Mouse (Mus musculus): ENCODE measurements around the gene Dnah12. TPM values are rescaled to one million over a fixed set of nuclear protein-coding genes. Genes with fewer than 3 reads are reported as not detected.
"Not testable (repeated sequence)": the region's sequence is repeated elsewhere in the genome, so short reads cannot be mapped to it uniquely, and the experiment has no call there.

Dnah12 gene
- 0.04 and 0.06 TPM in 2 replicates for polyA plus RNA-seq (2012; rRNA removed)

DNA sequence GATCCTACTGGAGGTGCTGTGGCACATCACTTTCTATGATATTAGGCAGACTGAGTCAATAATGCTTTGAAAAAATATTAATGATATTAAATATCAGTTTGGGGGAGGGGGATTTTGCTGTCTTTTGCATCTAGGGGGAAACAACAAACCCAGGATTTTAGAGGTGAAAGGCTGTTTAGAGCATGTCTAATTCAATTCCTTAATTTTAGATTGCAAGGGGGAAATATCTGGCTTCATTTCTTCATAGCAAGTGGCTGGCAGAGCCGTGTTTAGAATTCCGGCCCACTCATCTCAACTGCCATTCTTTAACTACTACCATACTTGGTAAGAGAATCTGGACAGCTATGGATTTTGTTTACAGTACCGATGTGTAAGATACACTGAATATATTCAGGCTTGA, at the start of gene Dnah12:
Gene Dnah12, plus strand, starts transcription at position 301 of the 400 bp plus-strand sequence.
- no peak for DNase-seq (ENCODE audit: extremely low spot score in 1 of 2, low spot score in 1 of 2)

DNA sequence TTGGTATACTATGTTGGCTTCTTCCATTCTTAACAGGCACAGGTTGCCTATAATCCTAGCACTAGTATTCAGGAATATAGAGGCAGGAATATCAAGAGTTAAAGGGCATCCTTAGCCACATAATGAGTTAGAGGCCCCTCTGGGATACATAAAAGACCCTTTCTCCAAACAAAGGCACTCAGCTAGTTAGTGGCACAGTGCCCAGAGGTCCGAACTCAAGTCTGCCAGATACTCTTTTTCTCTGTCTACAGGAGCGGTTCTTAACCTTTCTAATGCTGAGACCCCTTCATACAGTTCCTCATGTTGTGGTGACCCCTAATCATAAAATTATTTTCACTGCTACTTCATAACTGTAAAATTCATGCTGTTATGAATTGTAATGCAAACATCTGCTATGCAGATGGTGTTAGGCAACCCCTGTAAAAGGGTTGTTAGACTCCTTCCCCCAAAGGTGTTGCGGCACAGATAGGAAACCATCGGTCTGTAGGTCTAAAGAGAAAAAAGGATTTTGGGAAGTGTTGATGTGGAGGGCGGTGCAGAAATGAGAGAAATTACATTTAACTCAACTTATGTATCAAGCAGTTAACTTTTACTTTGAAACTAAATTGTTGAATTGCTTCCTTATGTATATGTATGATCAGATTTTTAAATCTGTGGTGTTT, 47.0 kb upstream of the Dnah12 start:
- DNase-seq (ENCODE audit: extremely low spot score in 1 of 2, low spot score in 1 of 2), result no peak

DNA sequence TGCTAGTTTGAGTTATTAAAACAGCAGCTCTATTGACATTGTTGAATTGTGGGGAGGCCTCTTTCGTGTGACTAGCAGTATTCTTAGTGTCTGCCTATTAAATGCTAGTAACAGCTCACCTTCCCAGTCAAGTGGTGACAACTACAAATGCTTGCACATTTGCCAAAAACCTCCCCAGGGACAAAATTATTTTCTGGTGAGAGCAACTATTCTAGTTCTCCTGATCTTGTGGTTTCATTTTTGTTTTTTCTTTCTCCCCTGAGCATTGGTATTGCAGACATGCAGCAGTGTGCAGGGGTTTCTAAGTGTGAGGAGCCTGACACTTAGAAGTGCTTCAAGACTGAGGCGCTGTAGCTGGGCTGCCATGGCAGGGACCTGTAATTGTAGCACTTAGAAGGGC, 45.3 kb upstream of the Dnah12 start:
- no peak for DNase-seq (ENCODE audit: extremely low spot score in 1 of 2, low spot score in 1 of 2)

- DNase-seq (ENCODE audit: extremely low spot score in 1 of 2, low spot score in 1 of 2), result no peak
Observed at GRCm38 (mm10) chr14:26651901-26652300, 41.2 kb upstream of the Dnah12 start.

DNA sequence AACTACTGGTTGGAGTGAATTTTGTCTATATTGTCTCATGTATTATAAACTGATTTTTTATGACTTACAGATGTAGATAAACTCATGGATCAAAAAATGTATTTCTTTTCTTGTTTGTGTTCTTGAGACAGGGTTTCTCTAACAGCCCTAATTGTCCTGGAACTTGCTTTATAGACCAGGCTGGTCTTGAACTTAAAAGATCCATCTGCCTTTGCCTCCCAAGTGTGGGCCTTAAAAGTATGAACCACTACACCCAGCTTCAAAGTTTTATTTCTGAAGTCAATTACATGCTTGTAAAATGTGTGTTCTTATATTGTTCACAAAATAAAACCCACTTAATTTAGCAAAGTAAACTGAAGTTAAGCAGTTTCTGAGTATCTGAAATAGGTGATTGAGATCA, 34.9 kb upstream of the Dnah12 start:
- DNase-seq (ENCODE audit: extremely low spot score in 1 of 2, low spot score in 1 of 2), result no peak

DNA sequence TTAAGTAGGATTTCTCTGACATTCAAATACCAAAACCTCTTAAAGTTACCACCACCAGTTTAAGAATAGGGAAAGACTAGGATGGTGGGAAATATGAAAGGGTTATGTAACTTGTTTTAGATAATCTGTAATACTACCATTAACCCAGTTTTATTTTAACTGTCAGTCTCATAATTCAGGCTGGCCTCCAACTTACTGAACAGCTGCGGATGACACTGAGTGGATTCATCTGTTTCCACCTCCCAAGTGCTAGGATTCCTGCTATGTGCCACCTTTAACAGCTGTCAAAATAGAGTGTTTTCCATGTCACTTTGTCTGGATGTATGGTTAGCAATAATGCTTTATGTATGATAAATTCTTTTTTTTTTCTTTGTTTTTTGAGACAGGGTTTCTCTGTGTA, 32.8 kb upstream of the Dnah12 start:
- DNase-seq (ENCODE audit: extremely low spot score in 1 of 2, low spot score in 1 of 2), result no peak

- DNase-seq (ENCODE audit: extremely low spot score in 1 of 2, low spot score in 1 of 2), result no peak
Observed at GRCm38 (mm10) chr14:26662016-26662415, 31.1 kb upstream of the Dnah12 start.

DNA sequence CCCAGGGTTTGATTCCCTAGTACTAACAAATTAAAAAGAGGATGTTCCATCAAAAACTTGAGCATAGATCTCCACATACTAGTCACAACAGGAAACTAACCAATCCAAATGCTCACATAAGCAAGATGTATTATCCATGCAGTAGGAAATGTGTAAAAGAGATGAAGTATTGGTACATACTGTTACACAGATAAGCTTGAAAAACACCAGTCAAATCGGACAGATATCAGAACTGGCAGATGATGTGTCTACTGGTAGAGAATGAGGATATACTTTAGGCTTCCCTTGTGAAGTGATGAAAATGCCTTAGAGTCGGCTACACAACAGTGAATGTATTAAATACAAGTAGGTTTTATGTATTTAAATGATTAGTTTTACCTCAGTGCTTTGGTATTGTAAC, 30.6 kb upstream of the Dnah12 start:
- DNase-seq (ENCODE audit: extremely low spot score in 1 of 2, low spot score in 1 of 2), result no peak

- no peak for DNase-seq (ENCODE audit: extremely low spot score in 1 of 2, low spot score in 1 of 2)
Observed at GRCm38 (mm10) chr14:26663851-26664250, 29.2 kb upstream of the Dnah12 start.

- DNase-seq (ENCODE audit: extremely low spot score in 1 of 2, low spot score in 1 of 2), result no peak
Observed at GRCm38 (mm10) chr14:26667991-26668370, 25.1 kb upstream of the Dnah12 start.

- peak; percentile 32 to 50 for DNase-seq (ENCODE audit: extremely low spot score in 1 of 2, low spot score in 1 of 2)
Observed at GRCm38 (mm10) chr14:26668371-26669291, 24.4 kb upstream of the Dnah12 start.

- peak; percentile 79 to 89 for DNase-seq (ENCODE audit: extremely low spot score in 1 of 2, low spot score in 1 of 2)
Observed at GRCm38 (mm10) chr14:26669292-26670073, 23.6 kb upstream of the Dnah12 start, which contains the start of gene Pde12. Gene Pde12 (minus strand): TSS chr14:26669883.

DNA sequence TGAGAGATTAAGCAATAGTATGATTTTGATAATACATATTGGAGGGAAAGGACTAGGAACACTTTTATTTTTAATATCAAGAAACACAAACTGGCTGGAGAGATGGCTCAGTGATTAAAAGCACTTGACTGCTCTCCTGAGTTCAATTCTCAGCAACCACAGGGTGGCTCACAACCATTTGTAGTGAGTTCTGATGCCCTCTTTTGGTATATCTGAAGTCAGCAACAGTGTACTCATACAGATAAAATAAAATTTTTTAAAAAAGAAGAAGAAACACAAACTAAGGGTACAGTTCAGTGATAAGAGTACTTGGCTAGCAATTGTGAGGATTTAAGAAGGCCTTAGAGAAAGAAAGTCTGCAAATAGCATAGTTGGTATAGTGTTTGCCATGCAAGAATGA, 22.1 kb upstream of the Dnah12 start:
- DNase-seq (ENCODE audit: extremely low spot score in 1 of 2, low spot score in 1 of 2), result no peak

DNA sequence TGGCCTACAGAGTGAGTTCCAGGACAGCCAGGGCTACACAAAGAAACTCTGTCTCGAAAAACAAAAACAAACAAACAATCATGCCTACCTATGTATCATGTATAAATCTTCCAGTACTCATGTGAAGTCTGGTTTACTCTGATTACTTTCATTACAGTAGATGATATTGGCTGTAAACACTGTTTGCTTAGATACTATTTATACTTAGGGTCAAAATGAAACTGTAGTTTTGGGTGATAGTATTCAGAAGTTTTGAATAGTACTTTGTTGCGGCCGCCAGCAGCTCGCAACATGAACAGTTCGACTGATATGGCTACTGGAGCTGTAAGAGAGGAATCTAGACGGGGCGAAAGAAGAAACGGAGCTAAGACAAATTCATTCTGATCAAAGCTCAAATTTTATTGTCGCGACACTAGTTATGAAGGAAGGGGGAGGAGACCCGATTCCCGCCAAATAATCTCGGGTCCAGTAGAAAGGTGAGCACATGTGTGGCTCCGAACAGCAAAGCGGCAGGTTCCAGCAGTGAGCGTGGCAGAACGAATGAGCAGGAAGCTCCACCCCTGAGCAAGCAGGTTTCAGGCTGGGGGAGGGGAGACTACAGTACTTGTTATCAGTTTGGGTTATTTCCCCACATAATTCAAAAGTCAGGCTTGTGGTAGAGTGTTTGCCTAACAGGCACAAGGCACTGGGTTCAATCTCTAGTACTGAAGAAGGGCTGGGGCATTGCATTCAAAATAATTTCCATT, 21.0 kb upstream of the Dnah12 start:
- DNase-seq (ENCODE audit: extremely low spot score in 1 of 2, low spot score in 1 of 2), result not testable (repeated sequence)

DNA sequence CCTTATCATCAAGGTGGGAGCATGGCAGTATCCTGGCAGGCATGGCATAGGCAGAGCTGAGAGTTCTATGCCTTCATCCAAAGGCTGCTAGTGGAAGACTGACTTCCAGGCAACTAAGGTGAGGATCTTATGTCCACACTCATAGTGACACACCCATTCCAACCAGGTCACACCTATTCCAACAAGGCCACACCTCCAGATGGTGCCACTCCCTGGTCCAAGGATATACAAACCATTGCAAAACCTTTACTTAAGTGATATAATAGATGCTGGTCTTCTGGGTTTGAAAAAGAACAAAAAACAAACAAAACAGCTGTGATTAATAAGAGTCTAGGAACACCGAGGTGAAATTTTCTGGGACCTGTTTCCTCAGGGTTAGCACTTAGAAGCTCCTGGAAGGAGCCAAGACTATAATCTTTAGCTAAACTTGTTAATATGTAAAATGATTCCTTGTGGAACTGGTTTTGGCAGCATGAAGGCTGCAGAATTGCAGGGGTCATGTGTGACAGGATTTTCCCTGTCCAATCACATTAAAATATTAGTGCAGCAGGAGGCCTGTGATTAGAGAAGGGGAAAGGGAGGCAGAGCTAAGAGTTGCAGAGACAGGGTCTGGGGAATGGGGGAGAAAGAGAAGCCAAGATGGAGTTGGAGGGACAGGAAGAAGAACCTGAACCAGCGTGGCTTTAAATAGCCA, 18.5 kb upstream of the Dnah12 start:
- not testable (repeated sequence) for DNase-seq (ENCODE audit: extremely low spot score in 1 of 2, low spot score in 1 of 2)

GRCm38 (mm10) chr14:26675371-26675770, 17.7 kb upstream of the Dnah12 start:
- DNase-seq (ENCODE audit: extremely low spot score in 1 of 2, low spot score in 1 of 2), result no peak

DNA sequence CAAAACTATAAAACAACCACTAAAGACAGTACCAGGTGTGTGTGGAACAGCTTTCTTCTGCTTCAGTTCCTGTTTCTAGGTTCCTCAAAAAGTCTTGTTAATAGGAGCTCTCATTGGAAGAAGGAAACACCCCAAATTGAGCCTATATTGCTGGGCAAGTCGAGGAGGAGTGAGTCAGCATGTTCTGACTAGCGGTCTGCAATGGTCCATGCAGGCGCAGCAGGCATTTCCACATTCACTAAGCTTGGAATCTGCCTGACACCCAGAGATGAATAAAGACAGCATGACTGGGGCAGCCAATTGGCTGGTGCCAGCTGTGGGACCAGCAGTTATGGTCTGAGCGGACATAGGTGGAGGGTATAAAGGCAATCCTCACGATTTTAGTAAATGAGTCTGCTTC, 17.3 kb upstream of the Dnah12 start:
- DNase-seq (ENCODE audit: extremely low spot score in 1 of 2, low spot score in 1 of 2), result no peak

GRCm38 (mm10) chr14:26690727-26691126, 2.3 kb upstream of the Dnah12 start:
- no peak for DNase-seq (ENCODE audit: extremely low spot score in 1 of 2, low spot score in 1 of 2)

GRCm38 (mm10) chr14:26691363-26691762, 1.7 kb upstream of the Dnah12 start:
- DNase-seq (ENCODE audit: extremely low spot score in 1 of 2, low spot score in 1 of 2), result no peak

DNA sequence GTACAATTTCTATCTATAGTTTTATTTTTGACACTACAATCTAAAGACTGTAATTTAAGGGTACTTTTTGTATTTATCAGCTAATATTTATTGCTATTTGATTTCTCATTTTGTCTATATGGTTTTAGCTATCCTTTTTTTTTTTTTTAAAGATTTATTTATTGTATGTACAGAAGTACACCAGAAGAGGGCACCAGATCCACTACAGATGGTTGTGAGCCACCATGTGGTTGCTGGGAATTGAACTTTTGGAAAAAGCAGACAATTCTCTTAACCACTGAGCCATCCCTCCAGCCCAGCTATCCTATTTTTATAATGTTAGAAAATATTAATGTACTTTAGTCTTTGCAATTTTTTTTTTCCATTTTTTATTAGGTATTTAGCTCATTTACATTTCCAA, 4.8 kb downstream of the Dnah12 start:
- peak in 1 of 2 experiments; percentile 20 for DNase-seq (ENCODE audit: extremely low spot score in 1 of 2, low spot score in 1 of 2)

Measured in frontal cortex, adult 2 months (tissue).